Mouse (Mus musculus) thymus, postnatal 36 days (tissue): ENCODE data around the gene Dapk3.
"Not testable (repeated sequence)": the region's sequence is repeated elsewhere in the genome, so short reads cannot be mapped to it uniquely, and the experiment has no call there.

Source experiments
- DNase-seq, 2 experiments: peaks; one replicate each; pipeline ENCODE4 v3.0.0; 2022; ENCODE audit warnings: mixed read lengths in 2 of 2

Dapk3 gene

GRCm38 (mm10) chr10:81201807-81202758 is 19.3 kb downstream of the Dapk3 start, which contains the start of gene Nmrk2:
TSS of gene Nmrk2 (minus strand) at chr10:81202051.
- no peak for DNase-seq

GRCm38 (mm10) chr10:81202978-81203720 is 20.3 kb downstream of the Dapk3 start:
- DNase-seq = no peak

- no peak for DNase-seq
These were observed 21.3 kb downstream of the Dapk3 start for GRCm38 (mm10) chr10:81204137-81204536.

- DNase-seq = no peak
These were observed 27.3 kb downstream of the Dapk3 start for GRCm38 (mm10) chr10:81210154-81210553.

- DNase-seq = no peak
These were observed 33.5 kb downstream of the Dapk3 start for GRCm38 (mm10) chr10:81216260-81216659.

GRCm38 (mm10) chr10:81216810-81217209 is 34.0 kb downstream of the Dapk3 start:
- no peak for DNase-seq

- DNase-seq = peak in 1 of 2 experiments; percentile 34
These were observed 34.5 kb downstream of the Dapk3 start for GRCm38 (mm10) chr10:81217267-81217666.

- peak; percentile 72 to 76 for DNase-seq
These were observed 35.2 kb downstream of the Dapk3 start for GRCm38 (mm10) chr10:81217964-81218363.

- DNase-seq = no peak
These were observed 38.7 kb downstream of the Dapk3 start for GRCm38 (mm10) chr10:81221402-81222015.

- not testable (repeated sequence) for DNase-seq
These were observed 40.9 kb downstream of the Dapk3 start for GRCm38 (mm10) chr10:81223731-81224130.

GRCm38 (mm10) chr10:81229735-81230437 is 47.1 kb downstream of the Dapk3 start:
- peak in 1 of 2 experiments; percentile 42 for DNase-seq

- peak in 1 of 2 experiments; percentile 55 for DNase-seq
These were observed 47.9 kb downstream of the Dapk3 start, which contains the start of gene Atcay for GRCm38 (mm10) chr10:81230438-81231332. TSS of gene Atcay (minus strand) at chr10:81230833.

GRCm38 (mm10) chr10:81231436-81231835 is 48.6 kb downstream of the Dapk3 start:
- DNase-seq = no peak

- DNase-seq = peak; percentile 90 to 92
These were observed 49.9 kb downstream of the Dapk3 start, which contains the start of gene Zfr2 for GRCm38 (mm10) chr10:81232580-81233225. TSS of gene Zfr2 (plus strand) at chr10:81233155.

GRCm38 (mm10) chr10:81233226-81233585 is 50.4 kb downstream of the Dapk3 start:
- no peak for DNase-seq

- no peak for DNase-seq
These were observed 51.4 kb downstream of the Dapk3 start for GRCm38 (mm10) chr10:81234206-81234605.

- DNase-seq = no peak
These were observed 53.9 kb downstream of the Dapk3 start for GRCm38 (mm10) chr10:81236471-81237268.

GRCm38 (mm10) chr10:81238618-81239017 is 55.8 kb downstream of the Dapk3 start:
- no peak for DNase-seq

GRCm38 (mm10) chr10:81240876-81241275 is 58.1 kb downstream of the Dapk3 start:
- DNase-seq = peak; percentile 67 to 74

GRCm38 (mm10) chr10:81242021-81242420 is 59.2 kb downstream of the Dapk3 start:
- DNase-seq = peak in 1 of 2 experiments; percentile 56
